Mouse (Mus musculus) liver, adult 2 months (tissue): Measurements from ENCODE around the gene Dync1li1.

Experiments
- CTCF ChIP-seq: fragments of 200-500 bp; IDR thresholded peaks from 2 replicates; pipeline ENCODE4 v1.5.1; 2011; ENCODE audit warnings: low read depth, low read length, control low read depth
- POLR2A ChIP-seq: fragments of 200-500 bp; IDR thresholded peaks from 2 replicates; pipeline ENCODE4 v1.6.1; 2011; ENCODE audit warnings: low read length, control low read depth; ENCODE audit not compliant: insufficient read depth; ENCODE audit errors: extremely low read depth

GRCm38 (mm10) chr9:114752311-114752710 is 63.7 kb downstream of the Dync1li1 start:
- no peak for TF ChIP-seq POLR2A
- no peak for TF ChIP-seq CTCF
